Mouse (Mus musculus) lung, adult 2 months (tissue): ENCODE measurements around the gene Peak1. TPM values are rescaled to one million over a fixed set of nuclear protein-coding genes. Genes with fewer than 3 reads are reported as not detected.

Experiments
- DNase-seq: peaks from one replicate; pipeline ENCODE4 v3.0.0; 2022
- H3K4me1 ChIP-seq: fragments of 200-500 bp; 2 replicates; pipeline ENCODE4 v1.6.1; 2011; ENCODE audit warnings: low read length; ENCODE audit not compliant: control insufficient read depth, insufficient read depth
- H3K4me3 ChIP-seq: fragments of 200-500 bp; replicated peaks from 2 replicates; pipeline ENCODE3; 2011; ENCODE audit warnings: low read depth, mild to moderate bottlenecking, control low read depth, low read length; ENCODE audit errors: extremely low read depth
- CTCF ChIP-seq: fragments of 200-500 bp; IDR thresholded peaks from 2 replicates; pipeline ENCODE4 v1.5.1; 2011; ENCODE audit warnings: mild to moderate bottlenecking, low read length, control low read depth; ENCODE audit not compliant: insufficient read depth
- POLR2A ChIP-seq: fragments of 200-500 bp; IDR thresholded peaks from 2 replicates; pipeline ENCODE4 v1.6.1; 2011; ENCODE audit warnings: low read depth, mild to moderate bottlenecking, control low read depth, low read length, borderline replicate concordance; ENCODE audit errors: extremely low read depth
- WGBS: fragments of 180-500 bp; shearing (Covaris S2); methylation state at CpG from one replicate; pipeline ENCODE4 v1.1.7; 2018; 5-methylcytosine and 5-hydroxymethylcytosine counted together
- polyA plus RNA-seq: library from polyadenylated mRNA; depleted of rRNA; stranded (reverse); fragments of >200 nt; gene quantifications from 2 replicates; pipeline ENCODE4 v1.2.3, GENCODE M21; 2012; rRNA removed

The Peak1 gene
- polyA plus RNA-seq, 1 experiment = 22.4 TPM

- TF ChIP-seq CTCF (no peak), POLR2A (peak; percentile 29; the same call in 1 of the 2 replicates)
- under 1% methylated on average over 82 of the region's 82 CpGs for WGBS
- DNase-seq = peak; percentile 83
- peak overlapping the region; percentile 64 for H3K4me3 ChIP-seq
- no peaks in the 10 kb centered on the region; the same call in 1 of the 2 replicates for H3K4me1 ChIP-seq
Observed at GRCm38 (mm10) chr9:56160341-56161141, 257.3 kb downstream of the Peak1 start.

- no peak for TF ChIP-seq POLR2A
- TF ChIP-seq CTCF = no peak
- Histone ChIP-seq H3K4me3 (no peak overlapping the region), H3K4me1 (no peaks in the 10 kb centered on the region; the same call in 1 of the 2 replicates)
- WGBS = 46% methylated on average over 2 of the region's 2 CpGs
- no peak for DNase-seq
Observed at GRCm38 (mm10) chr9:56159456-56159855, 258.4 kb downstream of the Peak1 start.

GRCm38 (mm10) chr9:56158077-56158476, 259.8 kb downstream of the Peak1 start:
- no peak for DNase-seq
- H3K4me1 ChIP-seq = no peaks in the 10 kb centered on the region; the same call in 1 of the 2 replicates
- 37% methylated on average over 2 of the region's 2 CpGs for WGBS
- H3K4me3 ChIP-seq = no peak overlapping the region
- TF ChIP-seq POLR2A (no peak), CTCF (no peak)

GRCm38 (mm10) chr9:56154572-56154971, 263.3 kb downstream of the Peak1 start:
- DNase-seq = no peak
- 92% methylated on average over 5 of the region's 5 CpGs for WGBS
- no peak overlapping the region for H3K4me3 ChIP-seq
- H3K4me1 ChIP-seq = peaks cover 6% of the 10 kb centered on the region
- no peak for TF ChIP-seq POLR2A
- no peak for TF ChIP-seq CTCF

GRCm38 (mm10) chr9:56152482-56153007, 265.3 kb downstream of the Peak1 start:
- 58% methylated on average over 4 of the region's 4 CpGs for WGBS
- H3K4me1 ChIP-seq = peaks cover 6% of the 10 kb centered on the region
- H3K4me3 ChIP-seq = no peak overlapping the region
- TF ChIP-seq CTCF (no peak), POLR2A (no peak)
- DNase-seq = no peak

- DNase-seq = no peak
- H3K4me3 ChIP-seq = no peak overlapping the region
- WGBS = 30% methylated on average over 7 of the region's 7 CpGs
- peaks cover 6% of the 10 kb centered on the region for H3K4me1 ChIP-seq
- TF ChIP-seq CTCF (no peak), POLR2A (no peak)
Observed at GRCm38 (mm10) chr9:56151745-56152481, 266.0 kb downstream of the Peak1 start.

Other genes starting within 250 kb of the Peak1 start
- gene Hmg20a, start 542 bp upstream of the Peak1 start, polyA plus RNA-seq = 20.7 and 29.4 TPM in 2 replicates